Mouse (Mus musculus) gastrocnemius, adult 2 months (tissue): ENCODE data around the gene Ptgdr2. TPM values are rescaled to one million over a fixed set of nuclear protein-coding genes. Genes with fewer than 3 reads are reported as not detected.

Experiments used
- DNase-seq: peaks from one replicate; pipeline ENCODE4 v3.0.0; 2022
- H3K27ac ChIP-seq: fragments of 200-600 bp; 2 replicates; pipeline ENCODE4 v1.8.1; 2022; ENCODE audit warnings: mild to moderate bottlenecking
- H3K4me3 ChIP-seq: fragments of 200-600 bp; 2 replicates; pipeline ENCODE4 v1.8.1; 2022; ENCODE audit warnings: mild to moderate bottlenecking, moderate library complexity
- CTCF ChIP-seq: fragments of 200-600 bp; IDR thresholded peaks from 2 replicates; pipeline ENCODE4 v1.8.1; 2022; ENCODE audit warnings: antibody characterized with exemption, mild to moderate bottlenecking, moderate library complexity
- intact Hi-C: fragments of 180-260 bp; cut with DNase I; formaldehyde crosslinking; loops from one replicate; pipeline ENCODE4 v1.15.1; 2025
- total RNA-seq, 2 experiments: library from RNA; stranded (reverse); gene quantifications; 2 replicates each; pipeline ENCODE4 v1.2.3; 2021

Ptgdr2 gene
- total RNA-seq, 2 experiments from 2014 or later = not detected

GRCm38 (mm10) chr19:10970457-10970856, 33.5 kb downstream of the Ptgdr2 start:
- intact Hi-C loops = no loop called here

GRCm38 (mm10) chr19:10972660-10973059, 35.7 kb downstream of the Ptgdr2 start:
- no peak overlapping the region for H3K27ac ChIP-seq
- intact Hi-C loops = no loop called here
- no peak for TF ChIP-seq CTCF
- no peak for DNase-seq
- no peak overlapping the region for H3K4me3 ChIP-seq

More at GRCm38 (mm10) chr19:10970457-10970856, 33.5 kb downstream of the Ptgdr2 start:
- no peak overlapping the region for H3K27ac ChIP-seq
- no peak for DNase-seq
- no peak overlapping the region for H3K4me3 ChIP-seq
- TF ChIP-seq CTCF = no peak

- TF ChIP-seq CTCF = no peak
- intact Hi-C loops = no loop called here
- no peak overlapping the region for H3K27ac ChIP-seq
- DNase-seq = no peak
- no peak overlapping the region for H3K4me3 ChIP-seq
Observed at GRCm38 (mm10) chr19:10973187-10973586, 36.2 kb downstream of the Ptgdr2 start.

- intact Hi-C loops = no loop called here
- H3K4me3 ChIP-seq = no peak within 1 kb of the TSS
- DNase-seq = no peak
- no peak for TF ChIP-seq CTCF
- peak within 1 kb of the TSS; percentile 75 for H3K27ac ChIP-seq
Observed at GRCm38 (mm10) chr19:10974238-10974865, 37.4 kb downstream of the Ptgdr2 start, which contains the start of gene Ms4a10. Gene Ms4a10 (minus strand): TSS chr19:10974670.

GRCm38 (mm10) chr19:10975187-10975586, 38.2 kb downstream of the Ptgdr2 start:
- TF ChIP-seq CTCF = no peak
- no peak for DNase-seq
- intact Hi-C loops = no loop called here
- Histone ChIP-seq H3K4me3 (no peak overlapping the region), H3K27ac (peak overlapping the region; percentile 43; the same call in 1 of the 2 replicates)

GRCm38 (mm10) chr19:10976318-10976717, 39.4 kb downstream of the Ptgdr2 start:
- DNase-seq = no peak
- peak; percentile 73 for TF ChIP-seq CTCF
- intact Hi-C loops = no loop called here
- Histone ChIP-seq H3K27ac (peak overlapping the region; percentile 58), H3K4me3 (no peak overlapping the region)

GRCm38 (mm10) chr19:10979184-10980168, 42.5 kb downstream of the Ptgdr2 start:
- intact Hi-C loops = loop anchor here (2.0 kb wide), 1 partner anchor 315 kb away; no protein-coding TSS in a partner anchor
- peak; percentile 82 for TF ChIP-seq CTCF
- Histone ChIP-seq H3K4me3 (peak overlapping the region; percentile 61), H3K27ac (peak overlapping the region; percentile 77)
- peak; percentile 81 for DNase-seq

- Histone ChIP-seq H3K4me3 (peak overlapping the region; percentile 61; the same call in 1 of the 2 replicates), H3K27ac (peak overlapping the region; percentile 25; the same call in 1 of the 2 replicates)
- DNase-seq = no peak
- intact Hi-C loops = no loop called here
- no peak for TF ChIP-seq CTCF
Observed at GRCm38 (mm10) chr19:10980210-10980609, 43.2 kb downstream of the Ptgdr2 start.

- Histone ChIP-seq H3K27ac (no peak overlapping the region), H3K4me3 (peak overlapping the region; percentile 44)
- peak; percentile 62 for DNase-seq
- TF ChIP-seq CTCF = peak; percentile 66
- intact Hi-C loops = no loop called here
Observed at GRCm38 (mm10) chr19:10983146-10983545, 46.2 kb downstream of the Ptgdr2 start.

- H3K27ac ChIP-seq = no peak overlapping the region
- no peak overlapping the region for H3K4me3 ChIP-seq
- TF ChIP-seq CTCF = peak; percentile 3; the same call in 1 of the 2 replicates
- intact Hi-C loops = no loop called here
- no peak for DNase-seq
Observed at GRCm38 (mm10) chr19:10984551-10984950, 47.6 kb downstream of the Ptgdr2 start.

- TF ChIP-seq CTCF = no peak
- Histone ChIP-seq H3K4me3 (no peak overlapping the region), H3K27ac (no peak overlapping the region)
- intact Hi-C loops = no loop called here
- DNase-seq = no peak
Observed at GRCm38 (mm10) chr19:10985889-10986288, 48.9 kb downstream of the Ptgdr2 start.

- Histone ChIP-seq H3K4me3 (no peak overlapping the region), H3K27ac (no peak overlapping the region)
- TF ChIP-seq CTCF = no peak
- intact Hi-C loops = no loop called here
- DNase-seq = no peak
Observed at GRCm38 (mm10) chr19:10988563-10988962, 51.6 kb downstream of the Ptgdr2 start.

GRCm38 (mm10) chr19:10990751-10991150, 53.8 kb downstream of the Ptgdr2 start:
- no peak overlapping the region for H3K27ac ChIP-seq
- no peak for DNase-seq
- intact Hi-C loops = no loop called here
- H3K4me3 ChIP-seq = no peak overlapping the region
- TF ChIP-seq CTCF = no peak
